Mouse (Mus musculus): ENCODE results near the gene Slc15a3.

Gene Slc15a3

GRCm38 (mm10) chr19:10822534-10822933 lies 17.0 kb upstream of the Slc15a3 start:
- no peak for DNase-seq (ENCODE audit: low spot score in 2 of 2)

- no peak for DNase-seq (ENCODE audit: low spot score in 2 of 2)
These were observed 15.5 kb upstream of the Slc15a3 start for GRCm38 (mm10) chr19:10824061-10824460.

- DNase-seq (ENCODE audit: low spot score in 2 of 2): no peak
These were observed 11.2 kb upstream of the Slc15a3 start for GRCm38 (mm10) chr19:10828321-10828720.

GRCm38 (mm10) chr19:10829436-10830175 lies 9.9 kb upstream of the Slc15a3 start, which contains the start of gene Cd6:
Gene Cd6 (minus strand): TSS chr19:10830058.
- DNase-seq (ENCODE audit: low spot score in 2 of 2): peak in 1 of 2 experiments; percentile 15

GRCm38 (mm10) chr19:10831424-10831823 lies 8.1 kb upstream of the Slc15a3 start:
- peak; percentile 66 to 73 for DNase-seq (ENCODE audit: low spot score in 2 of 2)

GRCm38 (mm10) chr19:10832030-10832429 lies 7.5 kb upstream of the Slc15a3 start:
- DNase-seq (ENCODE audit: low spot score in 2 of 2): no peak

- DNase-seq (ENCODE audit: low spot score in 2 of 2): no peak
These were observed 5.9 kb upstream of the Slc15a3 start for GRCm38 (mm10) chr19:10833611-10834010.

GRCm38 (mm10) chr19:10835671-10836070 lies 3.9 kb upstream of the Slc15a3 start:
- no peak for DNase-seq (ENCODE audit: low spot score in 2 of 2)

- DNase-seq (ENCODE audit: low spot score in 2 of 2): peak; percentile 81 to 85
These were observed 2.4 kb downstream of the Slc15a3 start for GRCm38 (mm10) chr19:10841721-10842626.

- DNase-seq (ENCODE audit: low spot score in 2 of 2): peak; percentile 58 to 63
These were observed 3.4 kb downstream of the Slc15a3 start for GRCm38 (mm10) chr19:10842914-10843313.

GRCm38 (mm10) chr19:10844206-10844605 lies 4.7 kb downstream of the Slc15a3 start:
- DNase-seq (ENCODE audit: low spot score in 2 of 2): no peak

GRCm38 (mm10) chr19:10845454-10845853 lies 5.9 kb downstream of the Slc15a3 start:
- DNase-seq (ENCODE audit: low spot score in 2 of 2): peak in 1 of 2 experiments; percentile 34

- DNase-seq (ENCODE audit: low spot score in 2 of 2): no peak
These were observed 6.6 kb downstream of the Slc15a3 start for GRCm38 (mm10) chr19:10846150-10846549.

- no peak for DNase-seq (ENCODE audit: low spot score in 2 of 2)
These were observed 8.0 kb downstream of the Slc15a3 start for GRCm38 (mm10) chr19:10847311-10848087.

GRCm38 (mm10) chr19:10855422-10855821 lies 15.9 kb downstream of the Slc15a3 start:
- DNase-seq (ENCODE audit: low spot score in 2 of 2): no peak

- DNase-seq (ENCODE audit: low spot score in 2 of 2): no peak
These were observed 17.0 kb downstream of the Slc15a3 start for GRCm38 (mm10) chr19:10856520-10856919.

GRCm38 (mm10) chr19:10860072-10860497 lies 20.6 kb downstream of the Slc15a3 start:
- DNase-seq (ENCODE audit: low spot score in 2 of 2): no peak

GRCm38 (mm10) chr19:10866351-10866750 lies 26.8 kb downstream of the Slc15a3 start:
- no peak for DNase-seq (ENCODE audit: low spot score in 2 of 2)

- no peak for DNase-seq (ENCODE audit: low spot score in 2 of 2)
These were observed 28.6 kb downstream of the Slc15a3 start for GRCm38 (mm10) chr19:10867946-10868622.

GRCm38 (mm10) chr19:10868623-10869141 lies 29.2 kb downstream of the Slc15a3 start:
- no peak for DNase-seq (ENCODE audit: low spot score in 2 of 2)
